Mouse (Mus musculus): Measurements from ENCODE around the gene Plekhg3. TPM values are rescaled to one million over a fixed set of nuclear protein-coding genes. Genes with fewer than 3 reads are reported as not detected.

The Plekhg3 gene
- total RNA-seq, 2 experiments from 2014 or later = 10.6 to 11.4 TPM

- peak; percentile 70 to 74 for DNase-seq
Measured at GRCm38 (mm10) chr12:76552321-76552720, 21.6 kb downstream of the Plekhg3 start.

- no peak for DNase-seq
Measured at GRCm38 (mm10) chr12:76552958-76553357, 22.3 kb downstream of the Plekhg3 start.

DNA sequence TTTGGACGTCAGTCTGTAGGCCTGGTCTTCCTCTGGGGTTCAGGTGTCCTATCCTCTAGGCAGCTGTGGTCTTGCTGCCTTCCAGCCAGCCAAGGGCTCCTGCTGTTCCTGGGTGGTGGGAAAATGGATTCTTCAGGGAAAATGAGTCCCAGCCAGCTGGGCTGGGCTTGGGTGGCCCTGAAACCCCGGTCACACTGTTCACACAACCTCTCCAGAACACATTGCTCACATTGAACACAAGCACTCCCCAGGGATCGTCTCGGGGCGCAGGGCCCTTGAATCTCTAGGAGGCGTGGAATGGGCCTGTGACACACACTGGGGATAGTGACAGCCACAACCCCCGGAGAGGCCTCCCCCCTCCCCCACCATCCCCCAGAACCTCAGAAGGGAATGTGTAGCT lies 23.2 kb downstream of the Plekhg3 start:
- peak; percentile 66 to 82 for DNase-seq

GRCm38 (mm10) chr12:76554392-76554791 lies 23.7 kb downstream of the Plekhg3 start:
- DNase-seq = peak; percentile 51 to 74

DNA sequence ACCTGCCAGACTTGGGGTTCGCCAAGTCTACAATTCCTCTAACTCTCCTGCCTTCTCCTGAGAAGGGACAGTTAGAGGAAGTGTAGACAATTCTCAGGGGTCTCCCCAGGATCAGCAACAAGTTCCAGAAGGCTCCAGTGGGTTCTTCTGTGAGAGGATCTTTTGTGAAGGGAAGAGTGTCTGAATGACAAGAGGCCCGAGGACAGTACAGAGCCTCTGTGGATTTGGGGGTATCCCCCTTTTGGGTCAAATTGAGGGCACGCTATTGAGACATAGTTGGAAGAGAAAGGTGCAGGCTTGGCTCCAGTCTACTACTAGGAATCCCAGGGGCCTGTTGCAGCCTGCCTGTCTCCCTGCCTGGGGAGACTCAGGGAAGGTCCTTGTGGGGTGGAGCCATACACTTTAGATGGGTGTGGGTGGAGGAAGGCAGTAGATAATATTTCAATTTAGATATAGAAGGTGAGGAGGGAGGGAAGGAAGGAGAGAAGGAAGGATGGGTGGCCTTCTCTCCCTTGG lies 24.2 kb downstream of the Plekhg3 start:
- peak in 1 of 2 experiments; percentile 44 for DNase-seq

- no peak for DNase-seq
Measured at GRCm38 (mm10) chr12:76556187-76556586, 25.5 kb downstream of the Plekhg3 start.

DNA sequence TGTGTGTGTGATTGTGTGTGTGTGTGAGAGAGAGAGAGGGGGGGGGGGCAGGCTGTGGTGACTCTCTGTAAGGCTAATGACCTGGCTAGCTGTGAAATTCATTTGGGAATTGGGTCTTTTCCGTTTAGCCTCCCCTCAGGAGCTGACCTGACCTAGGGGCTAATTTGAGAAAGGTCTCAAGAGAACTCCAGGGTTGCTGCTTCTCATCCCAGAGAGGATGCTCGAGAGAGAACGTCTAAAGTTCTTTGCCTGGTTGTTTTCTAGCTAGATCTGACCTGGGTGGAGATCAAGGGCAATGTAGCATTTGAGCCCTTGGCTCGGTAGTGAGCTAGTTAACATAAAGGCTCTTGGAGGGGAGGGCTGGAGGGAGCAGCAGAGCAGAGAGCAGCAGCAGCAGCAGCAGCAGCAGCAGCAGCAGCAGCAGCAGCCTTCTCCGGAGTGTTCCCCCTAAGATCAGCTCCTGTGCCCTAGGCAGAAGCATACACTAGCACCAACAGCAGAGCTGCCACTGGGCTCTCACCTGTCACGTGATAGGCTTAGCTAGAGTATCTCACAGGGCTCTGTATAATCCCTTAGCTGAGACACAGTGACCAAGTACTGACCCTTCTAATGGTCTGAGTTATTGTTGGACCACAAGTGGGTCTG lies 26.2 kb downstream of the Plekhg3 start:
- peak in 1 of 2 experiments; percentile 56 for DNase-seq

GRCm38 (mm10) chr12:76558206-76558605 lies 27.5 kb downstream of the Plekhg3 start:
- DNase-seq = no peak

DNA sequence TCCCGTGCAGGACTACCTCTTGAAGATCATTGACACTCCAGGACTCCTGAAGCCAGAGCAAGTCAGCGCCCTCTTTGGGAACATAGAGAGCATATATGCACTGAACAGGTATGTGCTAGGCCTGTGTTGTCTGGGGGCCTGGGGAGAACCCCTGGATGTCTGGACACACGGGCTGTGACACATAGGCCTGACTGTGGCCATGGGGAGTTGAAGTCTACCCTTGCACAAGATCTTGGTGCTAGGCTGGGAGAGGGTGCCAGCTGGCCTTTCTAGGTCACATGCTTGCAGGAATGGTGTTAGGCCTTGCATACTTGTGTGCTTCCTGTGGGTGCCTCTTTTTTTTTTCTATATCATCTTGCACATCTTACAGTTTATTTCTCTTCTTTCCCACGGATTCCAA lies 31.5 kb downstream of the Plekhg3 start:
- no peak for DNase-seq

DNA sequence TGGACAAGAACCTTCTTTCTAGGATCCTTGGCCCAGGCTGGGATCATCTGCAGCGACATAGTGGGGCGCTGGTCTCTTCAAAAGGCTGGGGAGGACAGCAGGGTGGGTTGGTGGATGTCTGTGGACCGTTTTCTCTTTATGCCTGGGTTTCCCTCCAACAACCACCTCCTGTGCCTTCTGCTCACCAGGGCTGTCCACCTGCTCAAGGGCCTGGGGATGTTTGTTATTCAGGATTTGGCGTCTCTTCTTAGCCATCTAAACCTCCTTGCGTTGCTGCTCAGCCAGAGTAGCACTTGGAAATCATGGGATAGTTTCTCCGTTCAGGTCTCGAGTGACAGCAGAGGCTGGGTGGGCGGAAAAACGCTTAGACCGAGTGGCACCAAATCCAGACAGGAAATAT lies 35.6 kb downstream of the Plekhg3 start:
- no peak for DNase-seq

DNA sequence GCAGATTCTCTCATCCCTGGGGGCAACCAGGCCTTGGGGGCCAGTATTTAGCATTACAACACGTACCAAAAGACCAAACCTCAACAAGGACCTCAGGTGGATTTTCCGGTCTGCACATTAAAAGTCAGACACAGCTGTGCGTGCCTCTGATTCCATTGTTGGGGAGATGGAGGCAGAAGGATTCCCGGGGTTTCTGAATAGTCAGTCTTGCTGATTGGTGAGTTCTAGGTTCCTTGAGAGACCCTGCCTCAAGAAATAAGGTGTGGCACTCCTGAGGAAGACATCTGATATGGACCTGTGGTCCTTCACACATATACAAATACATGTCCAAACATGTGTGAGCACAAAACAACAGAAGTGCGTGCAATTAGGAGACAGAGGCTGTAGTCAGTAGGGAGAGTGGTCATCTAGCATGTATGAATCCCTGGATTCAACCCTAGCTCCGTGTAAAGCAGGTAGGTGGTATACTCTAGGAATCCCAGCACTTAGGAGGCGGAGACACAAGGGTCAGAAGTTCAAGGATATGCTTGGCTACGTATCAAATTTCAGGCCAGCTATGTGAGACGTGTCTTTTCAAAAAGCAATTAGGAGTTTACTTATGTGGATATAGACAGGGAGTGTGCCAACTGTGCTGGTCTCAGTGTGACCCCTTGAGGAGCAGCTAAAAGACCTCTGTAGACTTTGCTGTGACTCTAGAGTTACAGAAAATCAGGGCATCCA lies 39.7 kb downstream of the Plekhg3 start:
- no peak for DNase-seq

GRCm38 (mm10) chr12:76571266-76571665 lies 40.6 kb downstream of the Plekhg3 start:
- no peak for DNase-seq

- DNase-seq = no peak
Measured at GRCm38 (mm10) chr12:76572261-76573251, 41.9 kb downstream of the Plekhg3 start.

GRCm38 (mm10) chr12:76573381-76573780 lies 42.7 kb downstream of the Plekhg3 start:
- no peak for DNase-seq

GRCm38 (mm10) chr12:76574815-76575214 lies 44.1 kb downstream of the Plekhg3 start:
- DNase-seq = no peak

DNA sequence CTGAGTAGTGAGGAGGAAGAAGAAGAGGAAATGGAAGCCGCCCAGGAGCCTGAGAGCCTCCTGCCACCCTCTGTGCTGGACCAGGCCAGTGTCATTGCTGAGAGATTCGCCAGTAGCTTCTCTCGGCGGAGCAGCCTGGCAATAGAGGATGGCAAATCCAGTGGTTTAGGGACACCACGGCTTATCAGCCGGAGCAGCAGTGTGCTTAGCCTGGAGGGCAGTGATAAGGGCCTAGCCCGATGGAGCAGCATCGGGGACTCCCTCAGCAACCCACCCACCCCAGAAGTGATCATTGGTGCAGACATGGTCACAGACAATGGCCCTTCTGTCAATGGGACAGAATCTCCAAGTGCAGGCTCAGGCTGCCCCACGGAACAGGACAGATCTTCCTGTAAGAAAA lies 45.4 kb downstream of the Plekhg3 start:
- DNase-seq = no peak

GRCm38 (mm10) chr12:76576806-76577205 lies 46.1 kb downstream of the Plekhg3 start:
- no peak for DNase-seq

GRCm38 (mm10) chr12:76577858-76578257 lies 47.2 kb downstream of the Plekhg3 start:
- peak in 1 of 2 experiments; percentile 52 for DNase-seq

GRCm38 (mm10) chr12:76578465-76578864 lies 47.8 kb downstream of the Plekhg3 start:
- DNase-seq = no peak

GRCm38 (mm10) chr12:76579806-76580205 lies 49.1 kb downstream of the Plekhg3 start:
- DNase-seq = no peak

DNA sequence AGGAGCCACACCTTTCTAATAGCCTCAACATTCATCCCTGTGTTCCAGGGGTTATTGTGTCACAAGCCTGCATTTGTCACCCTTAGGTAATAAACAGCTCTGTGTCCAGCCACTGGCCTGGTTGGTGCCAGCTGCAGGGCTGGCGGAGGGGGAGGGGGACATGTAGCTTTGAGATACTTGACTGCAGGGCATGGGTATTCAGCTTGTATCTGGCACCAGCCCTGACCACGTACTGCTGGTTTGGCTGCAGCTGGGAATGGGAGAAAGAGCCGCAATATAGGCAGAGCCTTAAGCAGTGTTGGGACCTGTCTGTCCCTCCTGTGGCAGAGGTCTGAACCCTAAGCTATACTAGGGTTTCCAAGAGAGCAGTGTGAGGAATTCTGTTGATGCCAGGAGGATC lies 51.4 kb downstream of the Plekhg3 start:
- DNase-seq = no peak

DNA sequence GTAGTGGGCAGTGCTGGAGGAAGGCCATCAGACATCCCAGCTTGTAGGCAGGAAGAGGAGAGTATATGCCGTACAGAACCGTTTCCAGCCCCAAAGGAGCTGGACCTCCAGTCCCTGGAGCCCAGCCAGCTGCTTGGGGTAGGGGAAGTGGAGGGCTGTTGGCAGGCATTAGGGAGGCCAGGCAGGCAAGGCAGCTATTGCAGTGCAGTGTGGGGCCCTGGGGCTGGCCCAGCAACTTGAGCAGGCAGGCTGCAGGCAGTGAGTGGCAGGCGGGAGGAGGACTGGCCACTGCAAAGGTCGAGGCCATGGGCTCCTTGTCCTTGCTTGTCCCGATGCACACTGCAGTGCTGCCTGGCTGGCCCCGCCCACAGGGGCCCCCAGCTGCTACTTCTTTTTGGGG lies 52.1 kb downstream of the Plekhg3 start:
- peak in 1 of 2 experiments; percentile 44 for DNase-seq

Data from heart, adult 18-20 months (tissue).